In the genomic region with DNA sequence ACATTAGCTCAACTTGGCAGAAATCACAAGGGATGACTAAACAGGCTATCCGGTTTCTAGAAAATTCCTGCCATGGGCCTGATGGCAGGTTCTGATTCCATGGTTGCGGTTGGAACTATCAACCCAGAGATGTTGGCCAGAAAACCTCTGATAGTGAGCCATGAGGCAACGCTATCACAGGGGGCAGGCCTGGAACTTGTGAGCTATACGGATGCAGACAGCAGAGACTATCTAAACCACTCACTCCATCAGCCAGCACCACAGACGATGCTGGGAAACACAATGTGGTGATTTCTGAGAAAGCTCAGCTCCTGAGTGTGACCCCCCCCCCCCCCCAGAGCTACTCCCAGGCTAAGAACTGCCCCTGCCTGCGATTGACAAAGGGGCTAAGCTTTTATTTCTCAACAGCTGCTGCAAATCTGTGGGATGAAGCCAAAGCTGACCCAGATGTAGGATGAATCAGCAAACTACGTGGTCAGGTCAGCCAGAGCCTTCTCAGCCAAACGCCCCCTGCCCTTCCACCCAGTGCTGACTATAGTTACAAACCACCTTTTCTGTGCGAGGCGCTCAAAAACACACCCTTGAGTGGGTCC, we compare ENCODE assay signal across 12 mouse cellular contexts. TPM values are rescaled to one million over a fixed set of nuclear protein-coding genes. Genes with fewer than 3 reads are reported as not detected.
DNase-seq lines count a peak whose midpoint lies in the region; ATAC-seq lines count a peak whose summit lies in the region.
"Had no signal": no experiment of that assay in that cellular context is flagged by ENCODE, and none has a peak within 500 bp of the region (broad histone marks: within the 10 kb centered on the region; RNA-seq: fewer than 3 reads in every experiment).

No protein-coding gene starts in this region.

- no peaks in the 10 kb centered on the region for H3K9me3 ChIP-seq in heart, embryonic 13.5 days
- H3K9me3 ChIP-seq in neural tube, embryonic 13.5 days, result no peaks in the 10 kb centered on the region
- H3K9me3 ChIP-seq in neural tube, embryonic 15.5 days (replicated peaks), result no peaks in the 10 kb centered on the region
- H3K9me3 ChIP-seq: intestine, embryonic 15.5 days had no signal

- no peak overlapping the region for H3K4me3 ChIP-seq in heart, embryonic 13.5 days
- no peak overlapping the region for H3K4me3 ChIP-seq in neural tube, embryonic 13.5 days
- no peak overlapping the region for H3K4me3 ChIP-seq in neural tube, embryonic 15.5 days (replicated peaks)
- H3K4me3 ChIP-seq: intestine, embryonic 15.5 days had no signal

- no peaks in the 10 kb centered on the region for H3K36me3 ChIP-seq in heart, embryonic 13.5 days
- no peaks in the 10 kb centered on the region for H3K36me3 ChIP-seq in neural tube, embryonic 13.5 days
- H3K36me3 ChIP-seq in neural tube, embryonic 15.5 days, result no peaks in the 10 kb centered on the region
- H3K36me3 ChIP-seq: intestine, embryonic 15.5 days had no signal

- peaks cover 49% of the 10 kb centered on the region for H3K4me1 ChIP-seq in heart, embryonic 13.5 days
- H3K4me1 ChIP-seq in neural tube, embryonic 13.5 days (replicated peaks), result peaks cover 70% of the 10 kb centered on the region
- H3K4me1 ChIP-seq in neural tube, embryonic 15.5 days, result peaks cover 49% of the 10 kb centered on the region

- H3K9ac ChIP-seq in heart, embryonic 13.5 days, result no peak overlapping the region
- no peak overlapping the region for H3K9ac ChIP-seq in neural tube, embryonic 13.5 days
- no peak overlapping the region for H3K9ac ChIP-seq in neural tube, embryonic 15.5 days (replicated peaks)
- H3K9ac ChIP-seq: intestine, embryonic 15.5 days had no signal

- H3K4me2 ChIP-seq in heart, embryonic 13.5 days, result no peak overlapping the region
- H3K4me2 ChIP-seq in neural tube, embryonic 13.5 days, result no peak overlapping the region
- no peak overlapping the region for H3K4me2 ChIP-seq in neural tube, embryonic 15.5 days
- H3K4me2 ChIP-seq: intestine, embryonic 15.5 days had no signal

- intact Hi-C loops in heart, postnatal 10 days (cut with DNase I), result no loop called here

- ATAC-seq in heart, embryonic 13.5 days (ENCODE audit: extremely low read depth, insufficient number of reproducible peaks, low FRiP score, low TSS enrichment), result no peak
- no peak for ATAC-seq in neural tube, embryonic 13.5 days (ENCODE audit: low read depth)
- ATAC-seq in neural tube, embryonic 15.5 days (ENCODE audit: low FRiP score), result no peak
- ATAC-seq: activated CD4-positive, CD25-positive, alpha-beta regulatory T cell, adult 4 months; intestine, embryonic 15.5 days had no signal

- DNase-seq in heart, postnatal 10 days, result no peak
- DNase-seq in fibroblast of lung, adult 2 months (ENCODE audit: low read depth), result peak; percentile 91
- DNase-seq in frontal cortex, postnatal 14 days (ENCODE audit: low spot score in 2 of 2), result no peak
- DNase-seq in layer of hippocampus, adult 9-10 months (ENCODE audit: low spot score), result no peak
- DNase-seq in adrenal gland, postnatal 4 days (ENCODE audit: low spot score in 2 of 2), result no peak
- DNase-seq: kidney, postnatal 4 days; lung, adult 18-20 months had no signal

- H3K27me3 ChIP-seq in heart, embryonic 13.5 days (replicated peaks), result no peaks in the 10 kb centered on the region
- H3K27me3 ChIP-seq in neural tube, embryonic 13.5 days, result no peaks in the 10 kb centered on the region
- H3K27me3 ChIP-seq in neural tube, embryonic 15.5 days (replicated peaks), result no peaks in the 10 kb centered on the region
- H3K27me3 ChIP-seq: intestine, embryonic 15.5 days had no signal

- H3K27ac ChIP-seq in heart, embryonic 13.5 days (replicated peaks), result peak overlapping the region; percentile 24; the same call in 1 of the 2 replicates
- H3K27ac ChIP-seq in neural tube, embryonic 13.5 days (replicated peaks), result 0 out of 2 replicates have a peak overlapping the region, but pooled peaks have one; percentile 20
- no peak overlapping the region for H3K27ac ChIP-seq in neural tube, embryonic 15.5 days (replicated peaks)
- H3K27ac ChIP-seq: intestine, embryonic 15.5 days had no signal

- WGBS in heart, embryonic 13.5 days, result 39% methylated on average over 10 of the region's 10 CpGs
- WGBS in neural tube, embryonic 13.5 days, result 71% methylated on average over 10 of the region's 10 CpGs
- 75% methylated on average over 10 of the region's 10 CpGs for WGBS in neural tube, embryonic 15.5 days

RNA-seq across cellular contexts. Expression of a gene that starts 43.1 kb away (rescaled TPM):
- polyA plus RNA-seq in heart, embryonic 13.5 days (2015; fragmentation: Nextera tagmentation; extraction: Ambion mirVana), result 114 and 126 TPM in 2 replicates
- total RNA-seq in heart, postnatal 10 days (2021), result 10 to 100 TPM; 51.3 to 53.7 TPM
- 108 and 112 TPM in 2 replicates for polyA plus RNA-seq in neural tube, embryonic 13.5 days (2015; fragmentation: Nextera tagmentation; extraction: Ambion mirVana)
- 112 and 123 TPM in 2 replicates for polyA plus RNA-seq in neural tube, embryonic 15.5 days (2015; fragmentation: Nextera tagmentation; extraction: Ambion mirVana)
- 100 to 1,000 TPM in 1 of 2 experiments, 10 to 100 TPM in 1; 85.6 to 109 TPM for total RNA-seq in adrenal gland, postnatal 4 days (2021)

RNA-seq across cellular contexts. Expression of a gene that starts 43.1 kb away (rescaled TPM):
- 21.1 and 24.2 TPM in 2 replicates for polyA plus RNA-seq in heart, embryonic 13.5 days (2015; fragmentation: Nextera tagmentation; extraction: Ambion mirVana)
- total RNA-seq in heart, postnatal 10 days (2021), result 10 to 100 TPM; 17.4 to 19.2 TPM
- 19.7 and 20.8 TPM in 2 replicates for polyA plus RNA-seq in neural tube, embryonic 13.5 days (2015; fragmentation: Nextera tagmentation; extraction: Ambion mirVana)
- 27.3 and 28.1 TPM in 2 replicates for polyA plus RNA-seq in neural tube, embryonic 15.5 days (2015; fragmentation: Nextera tagmentation; extraction: Ambion mirVana)
- 10 to 100 TPM; 21.3 to 22.1 TPM for total RNA-seq in adrenal gland, postnatal 4 days (2021)
